Mouse (Mus musculus) kidney, adult 2 months (tissue): Measurements from ENCODE around the gene 4932438H23Rik.

Experiments used
- CTCF ChIP-seq: fragments of 200-500 bp; conservative IDR thresholded peaks from 2 replicates; pipeline ENCODE4 v1.5.1; 2011; ENCODE audit warnings: low read depth, mild to moderate bottlenecking, control low read depth, low read length, moderate library complexity, mixed read lengths; ENCODE audit not compliant: insufficient read depth, insufficient read length
- POLR2A ChIP-seq: fragments of 200-500 bp; IDR thresholded peaks from one replicate; pipeline ENCODE4 v1.6.1; 2011; ENCODE audit warnings: low read depth, low read length, control low read depth

- TF ChIP-seq POLR2A (no peak), CTCF (no peak)
Measured at GRCm38 (mm10) chr16:91105481-91106051, 10.6 kb upstream of the 4932438H23Rik start.
